Mouse (Mus musculus) thymus, adult 2 months (tissue): ENCODE data around the gene Prim2. TPM values are rescaled to one million over a fixed set of nuclear protein-coding genes. Genes with fewer than 3 reads are reported as not detected.
A peak's percentile ranks its signal among the peaks of the same experiment; 100 is the strongest.

Experiments used
- DNase-seq: peaks from one replicate; pipeline ENCODE4 v3.0.0; 2021
- H3K27ac ChIP-seq: fragments of 200-500 bp; 2 replicates; pipeline ENCODE4 v1.5.1; 2012; ENCODE audit warnings: low read length, control low read depth; ENCODE audit not compliant: control insufficient read depth, insufficient read depth
- H3K27me3 ChIP-seq: fragments of 200-500 bp; 2 replicates; pipeline ENCODE4 v1.6.1; 2012; ENCODE audit warnings: mild to moderate bottlenecking, low read length, moderate library complexity, mixed read lengths; ENCODE audit not compliant: control insufficient read depth, insufficient read depth
- H3K36me3 ChIP-seq: fragments of 200-500 bp; 2 replicates; pipeline ENCODE4 v1.6.1; 2012; ENCODE audit warnings: mild to moderate bottlenecking, low read length, moderate library complexity; ENCODE audit not compliant: control insufficient read depth, insufficient read depth
- H3K4me1 ChIP-seq: fragments of 200-500 bp; replicated peaks from 2 replicates; pipeline ENCODE4 v1.6.1; 2012; ENCODE audit warnings: low read length; ENCODE audit not compliant: control insufficient read depth, insufficient read depth
- H3K4me3 ChIP-seq: fragments of 200-500 bp; 2 replicates; pipeline ENCODE4 v1.5.1; 2012; ENCODE audit warnings: mild to moderate bottlenecking, low read length, control low read depth, moderate library complexity; ENCODE audit not compliant: control insufficient read depth, insufficient read depth
- CTCF ChIP-seq: fragments of 200-500 bp; IDR thresholded peaks from 2 replicates; pipeline ENCODE4 v1.5.1; 2012; ENCODE audit warnings: mild to moderate bottlenecking, control low read depth, low read length, moderate library complexity, borderline replicate concordance; ENCODE audit not compliant: control insufficient read depth, poor library complexity, insufficient read depth; ENCODE audit errors: extremely low read depth
- POLR2A ChIP-seq: fragments of 200-500 bp; IDR thresholded peaks from 2 replicates; pipeline ENCODE4 v1.6.1; 2012; ENCODE audit warnings: mild to moderate bottlenecking, low read length, control low read depth, moderate library complexity; ENCODE audit not compliant: control insufficient read depth, poor library complexity, insufficient read depth; ENCODE audit errors: extremely low read depth
- WGBS: fragments of 180-500 bp; shearing (Covaris S2); methylation state at CpG from one replicate; pipeline ENCODE4 v1.1.7; 2018; 5-methylcytosine and 5-hydroxymethylcytosine counted together
- polyA plus RNA-seq: library from polyadenylated mRNA; depleted of rRNA; stranded (reverse); fragments of >200 nt; gene quantifications from 2 replicates; pipeline ENCODE4 v1.2.3, GENCODE M21; 2012

Prim2 gene
- polyA plus RNA-seq, 1 experiment, result 16.2 TPM

- Histone ChIP-seq H3K4me3 (no peak overlapping the region), H3K4me1 (peaks cover 6% of the 10 kb centered on the region), H3K27ac (no peak overlapping the region), H3K36me3 (no peaks in the 10 kb centered on the region), H3K27me3 (no peaks in the 10 kb centered on the region)
- DNase-seq, result no peak
- TF ChIP-seq POLR2A, result no peak
- no peak for TF ChIP-seq CTCF
- WGBS, result 12% methylated on average over 1 of the region's 1 CpGs
These were observed 57.5 kb downstream of the Prim2 start for GRCm38 (mm10) chr1:33612100-33612499.

- no peak for DNase-seq
- Histone ChIP-seq H3K4me1 (peaks cover 4% of the 10 kb centered on the region), H3K27ac (no peak overlapping the region), H3K36me3 (no peaks in the 10 kb centered on the region), H3K27me3 (no peaks in the 10 kb centered on the region), H3K4me3 (no peak overlapping the region)
- no peak for TF ChIP-seq CTCF
- TF ChIP-seq POLR2A, result no peak
- 96% methylated on average over 14 of the region's 14 CpGs for WGBS
These were observed 59.4 kb downstream of the Prim2 start for GRCm38 (mm10) chr1:33610026-33610721.

GRCm38 (mm10) chr1:33608133-33608532, 61.5 kb downstream of the Prim2 start:
- no peak for DNase-seq
- 94% methylated on average over 2 of the region's 2 CpGs for WGBS
- peaks cover 10% of the 10 kb centered on the region for H3K4me1 ChIP-seq
- H3K4me3 ChIP-seq, result no peak overlapping the region
- TF ChIP-seq POLR2A, result no peak
- TF ChIP-seq CTCF, result no peak
- no peaks in the 10 kb centered on the region for H3K27me3 ChIP-seq
- H3K36me3 ChIP-seq, result no peaks in the 10 kb centered on the region
- no peak overlapping the region for H3K27ac ChIP-seq

GRCm38 (mm10) chr1:33604087-33604699, 65.4 kb downstream of the Prim2 start:
- Histone ChIP-seq H3K36me3 (no peaks in the 10 kb centered on the region), H3K27me3 (no peaks in the 10 kb centered on the region), H3K27ac (peak overlapping the region; percentile 85), H3K4me1 (peaks cover 6% of the 10 kb centered on the region), H3K4me3 (no peak overlapping the region)
- TF ChIP-seq CTCF, result no peak
- no peak for TF ChIP-seq POLR2A
- DNase-seq, result no peak
- 53% methylated on average over 5 of the region's 5 CpGs for WGBS

GRCm38 (mm10) chr1:33599698-33600097, 69.9 kb downstream of the Prim2 start:
- no peak for TF ChIP-seq POLR2A
- TF ChIP-seq CTCF, result no peak
- 68% methylated on average over 3 of the region's 3 CpGs for WGBS
- H3K27me3 ChIP-seq, result no peaks in the 10 kb centered on the region
- no peaks in the 10 kb centered on the region for H3K36me3 ChIP-seq
- no peak for DNase-seq
- no peak overlapping the region for H3K4me3 ChIP-seq
- peaks cover 15% of the 10 kb centered on the region for H3K4me1 ChIP-seq
- H3K27ac ChIP-seq, result no peak overlapping the region

- no peaks in the 10 kb centered on the region for H3K36me3 ChIP-seq
- no peak overlapping the region for H3K27ac ChIP-seq
- H3K4me1 ChIP-seq, result peaks cover 12% of the 10 kb centered on the region
- TF ChIP-seq CTCF, result no peak
- no peak for TF ChIP-seq POLR2A
- WGBS, result 96% methylated on average over 5 of the region's 5 CpGs
- DNase-seq, result no peak
- no peak overlapping the region for H3K4me3 ChIP-seq
- H3K27me3 ChIP-seq, result no peaks in the 10 kb centered on the region
These were observed 70.5 kb downstream of the Prim2 start for GRCm38 (mm10) chr1:33599019-33599667.

GRCm38 (mm10) chr1:33597043-33597442, 72.6 kb downstream of the Prim2 start:
- Histone ChIP-seq H3K36me3 (no peaks in the 10 kb centered on the region), H3K4me3 (no peak overlapping the region), H3K27ac (no peak overlapping the region), H3K4me1 (peaks cover 16% of the 10 kb centered on the region), H3K27me3 (no peaks in the 10 kb centered on the region)
- TF ChIP-seq CTCF, result no peak
- TF ChIP-seq POLR2A, result no peak
- 95% methylated on average over 1 of the region's 1 CpGs for WGBS
- DNase-seq, result no peak
